Mouse (Mus musculus): ENCODE measurements around the gene Pgpep1.

Gene Pgpep1

DNA sequence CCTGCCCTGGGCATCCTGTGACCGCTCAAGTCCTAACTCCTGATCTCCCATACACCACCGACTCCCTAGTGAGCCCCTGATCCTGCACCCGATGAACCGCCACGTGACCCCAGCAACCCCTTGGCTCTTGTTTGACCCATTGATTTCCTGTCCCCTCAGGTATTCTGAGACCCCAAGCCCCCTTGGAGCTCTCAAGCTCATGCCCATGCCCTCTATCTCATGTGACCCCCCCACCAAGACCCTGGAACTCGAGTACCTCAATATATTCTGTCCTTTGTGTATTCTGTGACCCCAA is 52.6 kb downstream of the Pgpep1 start:
- DNase-seq: no peak

GRCm38 (mm10) chr8:70606780-70607602 is 53.2 kb downstream of the Pgpep1 start:
- DNase-seq: no peak

DNA sequence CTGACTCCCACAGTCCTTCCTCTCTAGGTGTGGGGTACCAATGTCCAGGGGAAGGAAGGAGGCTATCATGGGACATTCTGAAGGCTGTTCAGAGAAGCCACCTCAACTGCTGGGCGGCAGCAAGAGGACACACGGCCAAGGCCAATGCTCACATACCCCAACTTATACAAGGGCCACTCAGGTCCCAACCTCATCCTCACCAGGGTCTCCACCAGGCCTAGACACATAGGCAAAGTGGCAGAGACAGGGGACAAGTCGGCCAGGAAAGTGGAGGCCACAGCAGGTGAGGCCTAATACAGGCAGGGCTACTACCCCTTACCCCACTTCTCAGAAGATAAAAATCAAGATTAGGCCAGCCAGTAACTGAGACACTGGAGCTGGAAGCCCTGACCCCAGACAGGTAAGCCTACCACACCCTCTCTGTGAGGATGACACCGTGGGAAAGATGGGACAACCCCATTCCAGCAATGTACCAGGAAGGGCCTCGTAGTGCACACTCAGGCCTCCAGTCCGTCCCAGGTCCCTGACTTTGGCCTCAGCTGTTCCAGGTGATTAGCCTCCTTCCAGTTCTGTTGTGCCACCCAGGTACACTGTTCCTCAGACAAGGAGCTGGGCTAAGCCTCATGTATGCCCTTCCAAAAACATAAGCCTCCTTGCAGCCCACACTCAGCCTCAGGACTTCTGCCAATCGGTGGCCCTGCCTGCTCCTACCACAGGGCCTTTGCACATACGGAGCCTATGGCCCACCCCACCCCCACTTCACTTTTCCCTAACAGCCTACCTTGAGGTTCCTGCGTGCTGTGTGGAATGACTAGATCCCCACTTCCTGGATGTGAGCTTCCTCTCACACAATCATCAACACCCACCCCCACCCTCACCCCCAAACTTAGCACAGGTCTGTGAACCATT is 54.1 kb downstream of the Pgpep1 start:
- no peak for DNase-seq

GRCm38 (mm10) chr8:70604558-70604957 is 55.6 kb downstream of the Pgpep1 start:
- DNase-seq: no peak

DNA sequence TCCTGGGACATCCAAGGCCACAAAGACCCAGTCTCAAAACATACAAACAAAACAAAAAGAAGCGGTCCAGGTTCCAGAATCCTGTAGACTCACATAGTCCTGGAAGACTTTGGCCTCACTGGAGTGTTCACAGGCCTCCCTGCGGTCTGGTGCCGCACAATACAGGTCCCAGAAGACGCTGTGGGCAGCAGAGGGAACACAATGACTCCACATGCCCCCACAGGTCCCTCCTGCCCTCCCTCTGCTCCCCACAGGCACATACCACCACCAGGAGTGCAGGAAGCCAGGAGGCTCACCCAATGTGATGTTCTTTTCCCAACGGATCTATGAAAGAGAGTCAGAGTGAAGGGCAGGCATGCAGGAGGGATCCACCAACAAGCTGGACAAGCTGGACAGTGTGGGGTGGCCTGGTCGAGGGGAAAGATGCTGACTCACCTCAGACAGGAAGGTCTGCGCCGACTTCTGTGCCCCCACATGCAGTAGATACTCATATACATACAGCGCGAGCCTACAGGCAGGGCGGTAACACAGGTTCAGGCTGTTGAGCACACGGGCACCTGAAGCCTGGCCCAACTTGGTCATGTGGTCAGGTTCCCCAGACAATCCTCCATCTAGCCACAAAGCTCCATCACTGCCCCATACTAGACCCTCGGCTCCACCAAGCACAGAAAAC is 57.9 kb downstream of the Pgpep1 start:
- DNase-seq: no peak

DNA sequence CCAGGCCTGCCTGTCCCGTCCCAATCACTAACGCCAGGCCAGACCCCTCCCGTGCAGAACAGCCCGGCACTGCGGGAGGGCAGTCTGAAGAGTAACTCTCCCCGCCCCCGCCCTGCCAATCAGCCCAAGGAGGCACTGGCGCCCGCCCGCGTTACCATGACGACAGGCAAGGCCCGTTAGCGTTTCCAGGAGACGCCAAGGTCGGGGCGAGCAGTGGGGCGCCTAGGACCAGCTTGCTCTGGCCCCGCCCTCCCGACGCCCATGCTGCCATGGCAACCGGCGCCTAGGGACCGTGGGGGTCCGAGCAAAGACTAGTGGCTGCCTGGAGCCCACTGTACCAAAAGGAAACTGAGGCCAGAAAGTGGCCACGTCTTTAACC is 58.9 kb downstream of the Pgpep1 start:
- DNase-seq: peak; percentile 97

DNA sequence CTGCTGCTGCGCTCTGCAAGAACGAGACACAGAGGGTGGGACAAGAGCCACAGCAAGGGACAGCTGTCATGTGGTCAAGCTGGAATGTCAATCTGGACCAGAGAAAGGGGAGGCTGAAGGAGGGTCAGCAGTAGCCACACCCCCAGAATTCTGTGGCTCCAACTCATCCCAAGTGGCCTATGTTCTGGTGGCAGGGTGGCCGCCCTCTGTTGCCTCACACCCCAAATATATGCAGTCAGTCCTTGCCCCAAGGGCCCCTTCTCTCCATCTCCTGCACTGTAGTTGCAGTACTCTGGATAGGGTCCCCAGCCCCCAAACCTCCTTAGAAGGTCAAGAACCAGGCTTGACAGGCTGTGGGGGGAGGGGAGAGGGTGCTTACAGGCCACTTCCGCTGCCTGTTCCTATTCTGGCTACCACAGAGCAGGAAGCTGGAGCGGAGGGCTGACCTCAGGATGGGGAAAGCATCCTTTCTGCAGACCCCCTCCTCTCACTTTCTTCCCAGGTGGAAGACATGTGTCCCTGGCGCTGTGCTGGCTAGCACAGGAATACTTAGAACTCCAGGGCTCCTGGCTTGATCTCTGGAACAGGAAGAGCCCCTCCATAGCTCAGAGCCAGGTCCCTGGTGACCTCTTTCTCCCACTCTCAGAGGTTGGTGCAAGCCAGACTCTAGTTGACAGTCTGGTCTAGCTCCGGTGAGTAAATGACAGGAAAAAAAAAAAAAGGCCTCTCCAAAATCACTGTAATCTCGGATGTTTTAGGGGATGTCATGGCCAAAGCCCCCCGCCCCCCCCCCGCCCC is 59.5 kb downstream of the Pgpep1 start:
- DNase-seq: peak; percentile 50

DNA sequence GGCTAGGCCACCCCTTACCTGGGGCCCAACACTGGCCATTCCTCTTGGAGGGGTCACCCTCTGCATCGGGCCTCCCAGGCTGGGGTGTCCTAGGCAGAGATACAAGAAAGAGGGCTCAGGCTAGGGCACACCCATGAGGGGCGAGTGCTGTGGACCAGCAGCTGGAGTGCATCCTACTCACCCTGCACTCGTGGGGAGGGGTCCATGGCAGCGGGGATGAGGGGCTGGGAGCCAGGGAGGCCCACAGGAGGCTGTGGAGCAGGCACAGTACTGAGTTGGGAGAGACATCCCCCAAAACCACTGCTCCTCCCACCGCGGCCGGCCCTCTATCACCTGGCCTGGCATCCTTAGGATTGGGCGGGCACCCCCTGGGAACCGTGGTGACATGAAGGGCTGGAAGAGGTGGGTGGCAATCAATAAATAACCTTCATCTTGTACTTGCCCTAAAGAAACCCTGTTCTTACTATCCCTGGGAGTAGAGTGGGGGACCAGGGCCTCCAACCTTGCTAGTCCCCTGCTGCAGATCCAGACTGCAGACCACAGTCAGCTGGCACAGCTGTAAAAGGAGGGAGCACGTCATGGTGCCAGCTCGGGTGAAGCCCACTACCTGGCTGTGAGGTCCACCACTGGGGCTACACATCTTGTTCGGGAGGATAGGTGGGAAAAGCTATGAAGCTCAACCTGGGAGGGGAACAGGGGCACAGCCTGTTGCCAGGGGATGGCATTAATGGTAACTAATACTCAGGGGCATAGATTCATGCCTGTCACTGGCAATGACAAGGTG is 60.5 kb downstream of the Pgpep1 start:
- DNase-seq: no peak

DNA sequence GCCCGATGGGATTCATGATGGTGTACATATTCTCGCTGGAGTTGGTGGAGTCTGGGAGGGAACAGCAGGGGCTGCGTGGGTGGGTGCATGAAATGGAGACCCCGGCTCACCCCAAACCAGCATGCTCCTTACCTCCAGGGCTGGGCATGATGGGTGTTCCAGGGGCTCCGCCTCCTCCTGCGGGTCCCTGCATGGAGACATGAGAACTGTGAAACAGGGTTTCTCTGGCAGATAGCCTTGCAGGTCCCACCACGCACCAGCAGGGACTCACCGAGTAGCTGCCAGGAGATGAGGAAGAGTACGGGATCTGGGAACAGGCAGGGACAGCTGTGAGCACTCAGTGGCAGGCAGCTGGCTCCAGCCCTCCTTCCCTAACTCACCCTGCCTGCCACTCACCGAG is 61.5 kb downstream of the Pgpep1 start:
- DNase-seq: no peak

DNA sequence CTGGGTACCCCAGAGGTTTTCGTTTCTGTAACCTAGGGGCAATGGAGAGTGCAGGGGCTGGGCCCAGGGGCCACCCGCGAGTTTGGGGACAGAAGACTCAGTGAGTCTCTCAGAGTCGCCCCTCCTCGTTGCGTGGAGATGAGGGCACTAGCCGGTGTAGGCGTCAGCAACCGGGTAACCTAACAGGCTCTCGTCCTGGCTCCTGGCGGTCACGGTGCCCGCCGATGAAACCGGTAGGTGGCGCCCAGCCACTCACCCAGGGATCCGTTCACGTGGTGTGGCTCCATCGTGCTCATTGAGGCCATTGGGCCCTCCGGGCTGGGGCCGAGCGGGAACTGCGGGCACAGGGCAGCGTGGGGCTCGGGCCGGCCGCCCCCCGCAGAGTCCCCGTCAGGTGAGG is 61.9 kb downstream of the Pgpep1 start:
- peak; percentile 91 for DNase-seq

- DNase-seq: no peak
Observed at GRCm38 (mm10) chr8:70597417-70598272, 62.5 kb downstream of the Pgpep1 start.

- DNase-seq: peak; percentile 53
Observed at GRCm38 (mm10) chr8:70596775-70597416, 63.3 kb downstream of the Pgpep1 start.

Measured in retina, postnatal 1 day (tissue).